Mouse (Mus musculus) cortical plate, adult 2 months (tissue): Measurements from ENCODE around the gene Tbcel.

ENCODE experiments used
- CTCF ChIP-seq: fragments of 200-500 bp; IDR thresholded peaks from 2 replicates; pipeline ENCODE4 v1.5.1; 2011; ENCODE audit warnings: mild to moderate bottlenecking, control low read depth, low read length; ENCODE audit not compliant: insufficient read depth; ENCODE audit errors: extremely low read depth
- POLR2A ChIP-seq: fragments of 200-500 bp; IDR thresholded peaks from 2 replicates; pipeline ENCODE4 v1.6.1; 2011; ENCODE audit warnings: mild to moderate bottlenecking, low read length, control low read depth; ENCODE audit not compliant: insufficient read depth; ENCODE audit errors: extremely low read depth

DNA sequence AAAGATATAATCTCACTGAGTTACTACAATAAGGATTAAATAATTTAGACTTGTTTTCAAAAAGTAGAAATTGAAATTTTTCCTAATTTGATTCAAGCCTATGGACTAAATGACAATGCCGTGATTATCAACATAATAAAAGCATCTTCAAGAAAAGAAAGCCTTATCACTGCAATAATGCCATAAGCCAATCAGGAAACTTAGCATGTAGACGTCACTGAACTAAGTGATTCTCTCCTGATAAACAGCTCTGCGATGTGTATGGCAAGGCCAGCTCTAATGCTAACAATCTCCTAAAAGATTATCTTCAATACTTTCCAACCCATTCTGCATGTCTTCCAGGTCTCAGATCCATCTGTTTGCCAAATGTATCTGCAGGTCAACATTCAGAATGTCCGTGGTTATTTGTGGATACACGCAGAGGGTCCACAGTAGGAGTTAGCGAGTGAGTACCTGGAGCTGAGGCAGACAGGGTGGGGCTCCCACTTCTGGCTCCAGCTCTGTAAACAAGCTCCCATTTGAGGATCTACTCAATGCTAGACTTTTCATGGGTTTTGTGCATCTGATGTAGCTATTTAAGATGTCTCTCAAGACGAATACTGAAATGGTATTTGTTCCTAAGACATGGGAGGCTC, 44.9 kb downstream of the Tbcel start:
- TF ChIP-seq POLR2A (no peak), CTCF (no peak)
